Mouse (Mus musculus) small intestine, adult 2 months (tissue): ENCODE data around the gene Gnao1.

Experiments
- CTCF ChIP-seq: fragments of 200-500 bp; IDR thresholded peaks from 2 replicates; pipeline ENCODE4 v1.5.1; 2012; ENCODE audit warnings: low read depth, mild to moderate bottlenecking, control low read depth, inconsistent platforms, low read length, moderate library complexity, mixed read lengths; ENCODE audit not compliant: insufficient replicate concordance, insufficient read length; ENCODE audit errors: extremely low read depth
- POLR2A ChIP-seq: fragments of 200-500 bp; IDR thresholded peaks from 2 replicates; pipeline ENCODE4 v1.6.1; 2012; ENCODE audit warnings: low read depth, mild to moderate bottlenecking, control low read depth, inconsistent platforms, low read length, moderate library complexity

GRCm38 (mm10) chr8:93852851-93853461, 43.2 kb downstream of the Gnao1 start:
- no peak for TF ChIP-seq POLR2A
- TF ChIP-seq CTCF, result no peak
